In the genomic region with DNA sequence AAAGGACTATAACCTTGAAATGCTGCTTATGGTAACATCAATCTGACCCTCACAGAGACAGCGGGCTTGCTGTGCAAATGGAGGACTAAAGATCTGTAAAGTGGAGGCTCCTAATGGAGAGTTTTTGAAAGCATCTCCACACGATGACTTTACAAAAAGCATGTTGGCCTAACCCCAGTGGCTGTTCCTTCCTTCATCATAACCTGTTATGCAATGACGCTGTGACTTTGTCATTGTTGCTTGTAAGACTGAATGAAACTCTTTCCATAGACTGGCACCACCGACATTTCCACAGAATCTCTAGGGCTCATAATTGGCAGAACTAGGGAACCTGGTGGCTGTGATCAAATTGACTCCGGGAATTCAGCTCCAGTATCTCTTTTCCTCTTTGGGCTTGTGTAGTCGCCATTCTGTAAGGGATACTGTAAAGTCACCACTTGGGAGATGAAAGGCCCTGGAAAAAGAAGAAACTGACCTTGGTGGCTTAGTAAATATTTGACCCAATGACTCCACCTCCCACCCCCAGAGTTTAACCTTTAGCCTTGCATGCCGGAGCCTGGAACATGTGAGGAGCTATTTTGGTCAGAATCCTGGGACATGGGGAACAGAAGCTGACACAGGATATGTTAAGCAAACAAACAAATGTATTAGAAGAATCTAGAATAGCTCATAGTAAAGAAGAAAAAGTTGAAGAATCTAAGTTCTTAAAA, we compare ENCODE assay signal across 14 mouse cellular contexts. TPM values are rescaled to one million over a fixed set of nuclear protein-coding genes. Genes with fewer than 3 reads are reported as not detected.
DNase-seq lines count a peak whose midpoint lies in the region; ATAC-seq and TF ChIP-seq lines count a peak whose summit lies in the region.
"Had no signal": no experiment of that assay in that cellular context is flagged by ENCODE, and none has a peak within 500 bp of the region (broad histone marks: within the 10 kb centered on the region; RNA-seq: fewer than 3 reads in every experiment).

No protein-coding gene starts in this region.

- H3K4me3 ChIP-seq in kidney, adult 2 months (ENCODE audit: insufficient read depth, low read depth, low read length) = no peak overlapping the region
- H3K4me3 ChIP-seq in liver, embryonic 11.5 days (ENCODE audit: low read depth, low read length) = no peak overlapping the region
- no peak overlapping the region for H3K4me3 ChIP-seq in midbrain, postnatal 0 days (ENCODE audit: low read depth, low read length)
- H3K4me3 ChIP-seq in midbrain, embryonic 11.5 days (ENCODE audit: low read depth, low read length) = no peak overlapping the region
- H3K4me3 ChIP-seq: embryonic facial prominence, embryonic 12.5 days; forebrain, embryonic 15.5 days; neural tube, embryonic 15.5 days had no signal

- H3K9ac ChIP-seq in liver, embryonic 11.5 days (ENCODE audit: low read depth, low read length) = no peak overlapping the region
- no peak overlapping the region for H3K9ac ChIP-seq in midbrain, postnatal 0 days (replicated peaks; ENCODE audit: low read length, poor library complexity, severe bottlenecking)
- no peak overlapping the region for H3K9ac ChIP-seq in midbrain, embryonic 11.5 days (ENCODE audit: low read length)
- H3K9ac ChIP-seq: embryonic facial prominence, embryonic 12.5 days; forebrain, embryonic 15.5 days; hindbrain, embryonic 14.5 days; neural tube, embryonic 15.5 days had no signal

- H3K9me3 ChIP-seq in liver, embryonic 11.5 days (ENCODE audit: control insufficient read depth, low read length) = no peaks in the 10 kb centered on the region
- no peaks in the 10 kb centered on the region for H3K9me3 ChIP-seq in midbrain, postnatal 0 days (ENCODE audit: low read length)
- H3K9me3 ChIP-seq in midbrain, embryonic 11.5 days (ENCODE audit: control insufficient read depth, low read length) = no peaks in the 10 kb centered on the region
- H3K9me3 ChIP-seq: embryonic facial prominence, embryonic 12.5 days; forebrain, embryonic 15.5 days; neural tube, embryonic 15.5 days had no signal

- H3K27me3 ChIP-seq in kidney, adult 2 months (replicated peaks; ENCODE audit: control insufficient read depth, insufficient read depth, low read length) = no peaks in the 10 kb centered on the region
- H3K27me3 ChIP-seq in liver, embryonic 11.5 days (replicated peaks; ENCODE audit: control insufficient read depth, insufficient read depth, low read length) = peaks cover 5% of the 10 kb centered on the region
- H3K27me3 ChIP-seq in midbrain, postnatal 0 days (ENCODE audit: insufficient read depth, low read length) = no peaks in the 10 kb centered on the region
- no peaks in the 10 kb centered on the region for H3K27me3 ChIP-seq in midbrain, embryonic 11.5 days (ENCODE audit: control insufficient read depth, insufficient read depth, low read length)
- H3K27me3 ChIP-seq: embryonic facial prominence, embryonic 12.5 days; forebrain, embryonic 15.5 days; neural tube, embryonic 15.5 days had no signal

- H3K4me2 ChIP-seq in liver, embryonic 11.5 days = no peak overlapping the region
- no peak overlapping the region for H3K4me2 ChIP-seq in midbrain, postnatal 0 days (ENCODE audit: low read depth, low read length, poor library complexity, severe bottlenecking)
- H3K4me2 ChIP-seq in midbrain, embryonic 11.5 days = no peak overlapping the region
- H3K4me2 ChIP-seq: embryonic facial prominence, embryonic 12.5 days; forebrain, embryonic 15.5 days; hindbrain, embryonic 14.5 days; neural tube, embryonic 15.5 days had no signal

- WGBS in kidney, adult 2 months = 42% methylated on average over 7 of the region's 7 CpGs
- 59% methylated on average over 7 of the region's 7 CpGs for WGBS in liver, embryonic 11.5 days
- 84% methylated on average over 7 of the region's 7 CpGs for WGBS in midbrain, postnatal 0 days
- WGBS in midbrain, embryonic 11.5 days = 77% methylated on average over 7 of the region's 7 CpGs

- no peaks in the 10 kb centered on the region for H3K36me3 ChIP-seq in kidney, adult 2 months (ENCODE audit: control insufficient read depth, insufficient read depth, low read length)
- H3K36me3 ChIP-seq in liver, embryonic 11.5 days (ENCODE audit: control insufficient read depth, insufficient read depth, low read length) = no peaks in the 10 kb centered on the region
- no peaks in the 10 kb centered on the region for H3K36me3 ChIP-seq in midbrain, postnatal 0 days (ENCODE audit: insufficient read depth, low read length)
- H3K36me3 ChIP-seq in midbrain, embryonic 11.5 days (ENCODE audit: control insufficient read depth, insufficient read depth, low read length) = no peaks in the 10 kb centered on the region
- H3K36me3 ChIP-seq: embryonic facial prominence, embryonic 12.5 days; forebrain, embryonic 15.5 days; neural tube, embryonic 15.5 days had no signal

- no peak for TF ChIP-seq POLR2A in kidney, adult 2 months (IDR thresholded peaks at IDR 0.05; ENCODE audit: low read depth, low read length)

- peak; percentile 39; the same call in 1 of the 2 replicates for ATAC-seq in liver, embryonic 11.5 days (replicated peaks; ENCODE audit: low FRiP score)
- no peak for ATAC-seq in midbrain, postnatal 0 days (ENCODE audit: low FRiP score)
- ATAC-seq in midbrain, embryonic 11.5 days (ENCODE audit: low FRiP score) = no peak
- ATAC-seq: forebrain, embryonic 15.5 days had no signal

- peak; percentile 34 to 73 for DNase-seq in adrenal gland, adult (ENCODE audit: inconsistent age in 2 of 2, low spot score in 1 of 2)
- no peak for DNase-seq in adrenal gland, adult 18-20 months (ENCODE audit: low spot score in 2 of 2)
- DNase-seq in 416B (ENCODE audit: low read depth) = peak; percentile 86
- DNase-seq in kidney, adult 2 months = peak; percentile 95
- no peak for DNase-seq in liver, embryonic 11.5 days (ENCODE audit: low spot score)
- no peak for DNase-seq in midbrain, postnatal 0 days (ENCODE audit: low spot score)
- no peak for DNase-seq in midbrain, embryonic 11.5 days (ENCODE audit: low spot score, missing footprints)
- DNase-seq in thymus, postnatal 25 days = no peak
- DNase-seq: midbrain, embryonic 14.5 days; right cerebral cortex, postnatal 25 days had no signal

- peaks cover 41% of the 10 kb centered on the region for H3K4me1 ChIP-seq in kidney, adult 2 months (ENCODE audit: control insufficient read depth, insufficient read depth, low read length)
- peaks cover 12% of the 10 kb centered on the region for H3K4me1 ChIP-seq in liver, embryonic 11.5 days (replicated peaks; ENCODE audit: control insufficient read depth, insufficient read depth, low read length)
- no peaks in the 10 kb centered on the region for H3K4me1 ChIP-seq in midbrain, postnatal 0 days (ENCODE audit: insufficient read depth, low read length)
- peaks cover 15% of the 10 kb centered on the region for H3K4me1 ChIP-seq in midbrain, embryonic 11.5 days (ENCODE audit: control insufficient read depth, insufficient read depth, low read length)

- peak overlapping the region; percentile 100 for H3K27ac ChIP-seq in kidney, adult 2 months (ENCODE audit: insufficient read depth, low read depth, low read length)
- H3K27ac ChIP-seq in liver, embryonic 11.5 days (ENCODE audit: low read depth, low read length) = peak overlapping the region; percentile 45; the same call in 1 of the 2 replicates
- H3K27ac ChIP-seq in midbrain, postnatal 0 days (ENCODE audit: low read depth, low read length) = no peak overlapping the region
- no peak overlapping the region for H3K27ac ChIP-seq in midbrain, embryonic 11.5 days (ENCODE audit: low read depth, low read length)
- H3K27ac ChIP-seq: embryonic facial prominence, embryonic 12.5 days; forebrain, embryonic 15.5 days; hindbrain, embryonic 14.5 days; neural tube, embryonic 15.5 days had no signal

- TF ChIP-seq CTCF in kidney, adult 2 months (conservative IDR thresholded peaks at IDR 0.05; ENCODE audit: insufficient read depth, insufficient read length, low read depth, low read length) = no peak
- TF ChIP-seq CTCF in midbrain, postnatal 0 days (IDR thresholded peaks at IDR 0.05) = no peak

RNA-seq across cellular contexts. Expression of a gene that starts 30.4 kb away (rescaled TPM):
- 100 to 1,000 TPM; 102 to 235 TPM for total RNA-seq in adrenal gland, adult 18-20 months (2021)
- 46.6 and 50.5 TPM in 2 replicates for polyA plus RNA-seq in kidney, adult 2 months (2012; rRNA removed)
- 37.6 and 40.3 TPM in 2 replicates for polyA plus RNA-seq in liver, embryonic 11.5 days (2014; fragmentation: Nextera tagmentation; extraction: Ambion mirVana)
- 47.7 and 52.1 TPM in 2 replicates for total RNA-seq in midbrain, postnatal 0 days (2014; rRNA removed)
- polyA plus RNA-seq in midbrain, postnatal 0 days (2015; fragmentation: Nextera tagmentation; extraction: Ambion mirVana) = 23.5 and 25.4 TPM in 2 replicates
- polyA plus RNA-seq in midbrain, embryonic 11.5 days (2014; fragmentation: Nextera tagmentation; extraction: Ambion mirVana) = 36.8 and 41.9 TPM in 2 replicates

Comparison
In these comparisons a context has a peak if more than half of its experiments do, and no peak if none do; other contexts are left out.
1. DNase-seq: peak in adrenal gland, adult (2 of 2), 416B (single experiment) and kidney, adult 2 months (single experiment); none in adrenal gland, adult 18-20 months (0 of 2), liver, embryonic 11.5 days (single experiment), midbrain, postnatal 0 days (single experiment), midbrain, embryonic 11.5 days (single experiment) and thymus, postnatal 25 days (single experiment).
2. H3K27ac ChIP-seq: peak in kidney, adult 2 months (single experiment) and liver, embryonic 11.5 days (single experiment); none in midbrain, postnatal 0 days (single experiment) and midbrain, embryonic 11.5 days (single experiment).